Mouse (Mus musculus) T-helper 2 cell (primary cell): Measurements from ENCODE around the gene Prkce.

Source experiments
- in situ Hi-C: fragments of 300-600 bp; cut with MboI, MseI; formaldehyde crosslinking; loops from one replicate; pipeline ENCODE4 v1.15.1; 2025; ENCODE audit warnings: high pct_unique_total_duplicates

Prkce gene

GRCm38 (mm10) chr17:86358388-86358787 lies 190.8 kb downstream of the Prkce start:
- in situ Hi-C loops = loop anchor here (10.0 kb wide), 1 partner anchor 366 kb away; no protein-coding TSS in a partner anchor

GRCm38 (mm10) chr17:86358847-86359246 lies 191.3 kb downstream of the Prkce start:
- in situ Hi-C loops = loop anchor here (10.0 kb wide), 1 partner anchor 366 kb away; no protein-coding TSS in a partner anchor

- in situ Hi-C loops = loop anchor here (5.0 kb wide), 1 partner anchor 879 kb away; no protein-coding TSS in a partner anchor
Observed at GRCm38 (mm10) chr17:86360849-86361248, 193.3 kb downstream of the Prkce start.

GRCm38 (mm10) chr17:86363356-86363755 lies 195.8 kb downstream of the Prkce start:
- in situ Hi-C loops = loop anchor here (5.0 kb wide), 1 partner anchor 881 kb away; no protein-coding TSS in a partner anchor

- in situ Hi-C loops = loop anchor here (5.0 kb wide), 1 partner anchor 882 kb away; no protein-coding TSS in a partner anchor
Observed at GRCm38 (mm10) chr17:86364349-86365075, 196.9 kb downstream of the Prkce start.

GRCm38 (mm10) chr17:86366919-86367318 lies 199.3 kb downstream of the Prkce start:
- in situ Hi-C loops = no loop called here

- in situ Hi-C loops = no loop called here
Observed at GRCm38 (mm10) chr17:86367676-86368075, 200.1 kb downstream of the Prkce start.

- in situ Hi-C loops = no loop called here
Observed at GRCm38 (mm10) chr17:86370106-86370742, 202.6 kb downstream of the Prkce start.

- in situ Hi-C loops = no loop called here
Observed at GRCm38 (mm10) chr17:86371101-86371561, 203.5 kb downstream of the Prkce start.

GRCm38 (mm10) chr17:86376389-86376788 lies 208.8 kb downstream of the Prkce start:
- in situ Hi-C loops = no loop called here

GRCm38 (mm10) chr17:86377863-86378262 lies 210.3 kb downstream of the Prkce start:
- in situ Hi-C loops = no loop called here

GRCm38 (mm10) chr17:86378611-86379010 lies 211.0 kb downstream of the Prkce start:
- in situ Hi-C loops = no loop called here

- in situ Hi-C loops = no loop called here
Observed at GRCm38 (mm10) chr17:86379405-86380137, 212.0 kb downstream of the Prkce start.

- in situ Hi-C loops = no loop called here
Observed at GRCm38 (mm10) chr17:86381464-86381863, 213.9 kb downstream of the Prkce start.

- in situ Hi-C loops = no loop called here
Observed at GRCm38 (mm10) chr17:86382885-86383284, 215.3 kb downstream of the Prkce start.

GRCm38 (mm10) chr17:86383699-86384572 lies 216.4 kb downstream of the Prkce start:
- in situ Hi-C loops = no loop called here

- in situ Hi-C loops = no loop called here
Observed at GRCm38 (mm10) chr17:86392475-86392874, 224.9 kb downstream of the Prkce start.

- in situ Hi-C loops = no loop called here
Observed at GRCm38 (mm10) chr17:86393191-86393590, 225.6 kb downstream of the Prkce start.

- in situ Hi-C loops = no loop called here
Observed at GRCm38 (mm10) chr17:86397097-86397496, 229.5 kb downstream of the Prkce start.

GRCm38 (mm10) chr17:86397647-86398046 lies 230.1 kb downstream of the Prkce start:
- in situ Hi-C loops = no loop called here

GRCm38 (mm10) chr17:86398226-86398625 lies 230.6 kb downstream of the Prkce start:
- in situ Hi-C loops = no loop called here
